8 mouse cellular contexts compared by ENCODE assay signal in the genomic region with DNA sequence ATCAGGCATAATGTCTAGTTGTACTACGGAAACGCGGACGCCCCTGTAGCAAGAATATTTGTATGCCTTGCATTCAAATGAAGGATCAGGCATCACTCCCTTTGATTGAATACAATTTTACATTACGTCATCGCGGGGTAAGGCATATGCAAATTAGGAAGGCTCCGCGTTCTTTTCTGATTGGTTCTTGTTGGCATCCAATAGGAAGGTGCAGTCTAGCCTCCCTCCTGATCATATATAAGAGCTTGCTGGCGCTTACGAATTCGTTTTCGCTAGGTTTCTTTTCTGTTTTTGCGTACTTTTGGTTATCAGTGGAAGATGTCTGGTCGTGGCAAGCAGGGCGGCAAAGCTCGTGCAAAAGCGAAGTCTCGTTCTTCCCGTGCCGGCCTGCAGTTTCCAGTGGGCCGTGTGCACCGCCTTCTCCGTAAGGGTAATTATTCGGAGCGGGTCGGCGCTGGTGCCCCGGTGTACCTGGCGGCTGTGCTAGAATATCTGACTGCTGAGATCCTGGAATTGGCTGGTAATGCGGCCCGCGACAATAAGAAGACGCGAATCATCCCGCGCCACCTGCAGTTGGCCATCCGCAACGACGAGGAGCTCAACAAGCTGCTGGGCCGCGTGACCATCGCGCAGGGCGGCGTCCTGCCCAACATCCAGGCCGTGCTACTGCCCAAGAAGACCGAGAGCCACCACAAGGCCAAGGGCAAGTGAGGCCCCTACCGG. TPM values are rescaled to one million over a fixed set of nuclear protein-coding genes. Genes with fewer than 3 reads are reported as not detected.
DNase-seq lines count a peak whose midpoint lies in the region; ATAC-seq and TF ChIP-seq lines count a peak whose summit lies in the region.

A gene (plus strand): TSS at position 266 of the 723 bp plus-strand sequence.
A gene (plus strand): TSS at position 266 of the 723 bp plus-strand sequence.

- H3K4me1 ChIP-seq in bone marrow, adult 2 months (ENCODE audit: control insufficient read depth, insufficient read depth, low read length) = no peaks in the 10 kb centered on the region; the same call in 1 of the 2 replicates
- H3K4me1 ChIP-seq in embryonic facial prominence, embryonic 15.5 days = peaks cover 38% of the 10 kb centered on the region
- peaks cover 21% of the 10 kb centered on the region; the same call in 1 of the 2 replicates for H3K4me1 ChIP-seq in limb, embryonic 14.5 days (ENCODE audit: control insufficient read depth, insufficient read depth, low read length)
- H3K4me1 ChIP-seq in midbrain, postnatal 0 days (ENCODE audit: insufficient read depth, low read length) = peaks cover 13% of the 10 kb centered on the region

- peak; percentile 91 for ATAC-seq in embryonic facial prominence, embryonic 15.5 days (ENCODE audit: insufficient number of reproducible peaks, low FRiP score, low TSS enrichment, low read depth)
- peak; percentile 94 for ATAC-seq in limb, embryonic 14.5 days (ENCODE audit: low FRiP score, low read depth)
- ATAC-seq in midbrain, postnatal 0 days (ENCODE audit: low FRiP score) = peak; percentile 91

- TF ChIP-seq POLR2A in bone marrow, adult 2 months (IDR thresholded peaks at IDR 0.05; ENCODE audit: borderline replicate concordance, control insufficient read depth, low read depth, low read length) = peak; percentile 98
- TF ChIP-seq POLR2A in limb, embryonic 14.5 days (IDR thresholded peaks at IDR 0.05; ENCODE audit: borderline replicate concordance, extremely low read depth, insufficient read depth, insufficient read length) = peak; percentile 90; the same call in 1 of the 2 replicates

- H3K27me3 ChIP-seq in embryonic facial prominence, embryonic 15.5 days = peaks cover 8% of the 10 kb centered on the region
- no peaks in the 10 kb centered on the region for H3K27me3 ChIP-seq in limb, embryonic 14.5 days (ENCODE audit: control insufficient read depth, insufficient read depth, low read length)
- H3K27me3 ChIP-seq in midbrain, postnatal 0 days (ENCODE audit: insufficient read depth, low read length) = no peaks in the 10 kb centered on the region

- H3K4me3 ChIP-seq in bone marrow, adult 2 months (replicated peaks; ENCODE audit: control insufficient read depth, low read depth, low read length) = peak within 1 kb of the TSS; percentile 78
- peak within 1 kb of the TSS; percentile 69 for H3K4me3 ChIP-seq in embryonic facial prominence, embryonic 15.5 days (replicated peaks)
- peak within 1 kb of the TSS; percentile 68 for H3K4me3 ChIP-seq in limb, embryonic 14.5 days (replicated peaks; ENCODE audit: low read length)
- H3K4me3 ChIP-seq in midbrain, postnatal 0 days (ENCODE audit: low read depth, low read length) = peak within 1 kb of the TSS; percentile 81

- no peaks in the 10 kb centered on the region for H3K9me3 ChIP-seq in embryonic facial prominence, embryonic 15.5 days (replicated peaks)
- H3K9me3 ChIP-seq in limb, embryonic 14.5 days (ENCODE audit: control insufficient read depth, low read length) = no peaks in the 10 kb centered on the region
- H3K9me3 ChIP-seq in midbrain, postnatal 0 days (ENCODE audit: low read length) = no peaks in the 10 kb centered on the region

- peak; percentile 29; the same call in 1 of the 2 replicates for TF ChIP-seq CTCF in bone marrow, adult 2 months (IDR thresholded peaks at IDR 0.05; ENCODE audit: control insufficient read depth, insufficient read depth, low read length)
- peak; percentile 70 for TF ChIP-seq CTCF in midbrain, postnatal 0 days (IDR thresholded peaks at IDR 0.05)

- DNase-seq in 416B (ENCODE audit: low read depth) = peak; percentile 100
- DNase-seq in heart, adult 8-10 months (ENCODE audit: low spot score) = peak; percentile 98
- DNase-seq in kidney, adult 9 months = peak; percentile 98
- peak; percentile 100 for DNase-seq in limb, embryonic 14.5 days (ENCODE audit: low spot score)
- DNase-seq in midbrain, postnatal 0 days (ENCODE audit: low spot score) = peak; percentile 100
- peak; percentile 64 to 74 for DNase-seq in spleen, postnatal 14 days (ENCODE audit: low spot score in 2 of 2)

- H3K36me3 ChIP-seq in embryonic facial prominence, embryonic 15.5 days = peaks cover 4% of the 10 kb centered on the region; the same call in 1 of the 2 replicates
- H3K36me3 ChIP-seq in limb, embryonic 14.5 days (ENCODE audit: control insufficient read depth, insufficient read depth, low read length) = peaks cover 9% of the 10 kb centered on the region
- H3K36me3 ChIP-seq in midbrain, postnatal 0 days (ENCODE audit: insufficient read depth, low read length) = no peaks in the 10 kb centered on the region

- H3K4me2 ChIP-seq in embryonic facial prominence, embryonic 15.5 days (replicated peaks) = peak within 1 kb of the TSS; percentile 93
- H3K4me2 ChIP-seq in limb, embryonic 14.5 days (replicated peaks; ENCODE audit: low read depth, low read length, severe bottlenecking) = peak within 1 kb of the TSS; percentile 86
- peak within 1 kb of the TSS; percentile 91 for H3K4me2 ChIP-seq in midbrain, postnatal 0 days (ENCODE audit: low read depth, low read length, poor library complexity, severe bottlenecking)

- WGBS in bone marrow, adult 2 months = under 1% methylated on average over 49 of the region's 49 CpGs
- under 1% methylated on average over 49 of the region's 49 CpGs for WGBS in embryonic facial prominence, embryonic 15.5 days
- under 1% methylated on average over 48 of the region's 49 CpGs for WGBS in limb, embryonic 14.5 days
- WGBS in midbrain, postnatal 0 days = under 1% methylated on average over 49 of the region's 49 CpGs

- peak within 1 kb of the TSS; percentile 96 for H3K27ac ChIP-seq in bone marrow, adult 2 months (ENCODE audit: control insufficient read depth, insufficient read depth, low read depth, low read length, poor library complexity)
- H3K27ac ChIP-seq in embryonic facial prominence, embryonic 15.5 days (replicated peaks) = peak within 1 kb of the TSS; percentile 100
- peak within 1 kb of the TSS; percentile 96 for H3K27ac ChIP-seq in limb, embryonic 14.5 days (replicated peaks; ENCODE audit: low read depth, low read length)
- peak within 1 kb of the TSS; percentile 97 for H3K27ac ChIP-seq in midbrain, postnatal 0 days (ENCODE audit: low read depth, low read length)

- H3K9ac ChIP-seq in embryonic facial prominence, embryonic 15.5 days = peak within 1 kb of the TSS; percentile 86
- peak within 1 kb of the TSS; percentile 86 for H3K9ac ChIP-seq in limb, embryonic 14.5 days (ENCODE audit: low read depth, low read length, severe bottlenecking)
- H3K9ac ChIP-seq in midbrain, postnatal 0 days (replicated peaks; ENCODE audit: low read length, poor library complexity, severe bottlenecking) = peak within 1 kb of the TSS; percentile 84

RNA-seq across cellular contexts. Expression of the first gene that starts in this region (rescaled TPM):
- polyA plus RNA-seq in bone marrow, adult 2 months (2011; ENCODE audit: insufficient read depth, insufficient read length, low replicate concordance, missing spikeins) = 22.9 and 25.6 TPM in 2 replicates
- polyA plus RNA-seq in embryonic facial prominence, embryonic 15.5 days (2015; fragmentation: Nextera tagmentation; extraction: Ambion mirVana) = 37.0 and 38.3 TPM in 2 replicates
- 10 to 100 TPM; 10.5 to 17.8 (median 16.0) TPM for total RNA-seq in heart, adult 8-10 months (2022)
- 28.2 and 33.2 TPM in 2 replicates for polyA plus RNA-seq in limb, embryonic 14.5 days (2012; rRNA removed)
- 25.4 and 26.0 TPM in 2 replicates for polyA plus RNA-seq in limb, embryonic 14.5 days (2014; fragmentation: Nextera tagmentation; extraction: Ambion mirVana)
- total RNA-seq in midbrain, postnatal 0 days (2014; rRNA removed) = 163 and 242 TPM in 2 replicates
- polyA plus RNA-seq in midbrain, postnatal 0 days (2015; fragmentation: Nextera tagmentation; extraction: Ambion mirVana) = 42.0 and 46.2 TPM in 2 replicates

RNA-seq across cellular contexts. Expression of the second gene that starts in this region (rescaled TPM):
- polyA plus RNA-seq in bone marrow, adult 2 months (2011; ENCODE audit: insufficient read depth, insufficient read length, low replicate concordance, missing spikeins) = 0.29 TPM in 1 of 2 replicates, not detected in the other
- 0.42 and 0.59 TPM in 2 replicates for polyA plus RNA-seq in embryonic facial prominence, embryonic 15.5 days (2015; fragmentation: Nextera tagmentation; extraction: Ambion mirVana)
- total RNA-seq in heart, adult 8-10 months (2022) = under 1 TPM in 3 of 4 experiments, not detected in 1; 0.06 to 0.20 (median 0.08) TPM
- 0.87 and 1.3 TPM in 2 replicates for polyA plus RNA-seq in limb, embryonic 14.5 days (2012; rRNA removed)
- 1.2 and 1.3 TPM in 2 replicates for polyA plus RNA-seq in limb, embryonic 14.5 days (2014; fragmentation: Nextera tagmentation; extraction: Ambion mirVana)
- 2.2 and 6.2 TPM in 2 replicates for total RNA-seq in midbrain, postnatal 0 days (2014; rRNA removed)
- 0.67 and 0.72 TPM in 2 replicates for polyA plus RNA-seq in midbrain, postnatal 0 days (2015; fragmentation: Nextera tagmentation; extraction: Ambion mirVana)

Comparison
In these comparisons a context has a peak if more than half of its experiments do, and no peak if none do; other contexts are left out.
1. Peak in every context shown above with its lines: DNase-seq, ATAC-seq, H3K4me3 ChIP-seq and H3K27ac ChIP-seq.